Mouse (Mus musculus): Measurements from ENCODE around the gene Dab2.
A peak's percentile ranks its signal among the peaks of the same experiment; 100 is the strongest.

Dab2 gene

DNA sequence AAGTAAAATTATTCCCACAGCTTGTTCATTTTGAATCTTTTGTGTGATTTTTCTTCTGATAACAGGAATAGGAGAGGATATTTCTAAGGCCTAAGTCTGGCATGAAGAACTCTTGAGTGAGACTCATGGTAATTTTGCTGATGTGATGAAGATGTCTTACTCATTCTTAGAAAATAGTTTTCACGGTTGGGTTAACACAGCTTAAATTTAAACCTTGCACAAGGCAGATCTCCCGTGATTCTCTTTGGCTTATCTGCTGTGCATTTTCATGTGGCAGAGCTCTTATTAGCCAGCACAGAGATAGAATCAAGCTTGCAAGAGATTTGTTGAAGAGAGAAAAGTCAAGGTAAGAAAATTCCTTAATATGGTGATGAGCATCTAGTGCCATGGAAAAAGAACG lies at the start of gene Dab2:
Dab2 (plus strand) TSS at position 235 of the 400 bp plus-strand sequence.
- no peak for DNase-seq

GRCm38 (mm10) chr15:6253471-6253870 lies 46.1 kb upstream of the Dab2 start:
- DNase-seq, result no peak

- no peak for DNase-seq
These were observed 45.2 kb upstream of the Dab2 start for GRCm38 (mm10) chr15:6254383-6254782.

DNA sequence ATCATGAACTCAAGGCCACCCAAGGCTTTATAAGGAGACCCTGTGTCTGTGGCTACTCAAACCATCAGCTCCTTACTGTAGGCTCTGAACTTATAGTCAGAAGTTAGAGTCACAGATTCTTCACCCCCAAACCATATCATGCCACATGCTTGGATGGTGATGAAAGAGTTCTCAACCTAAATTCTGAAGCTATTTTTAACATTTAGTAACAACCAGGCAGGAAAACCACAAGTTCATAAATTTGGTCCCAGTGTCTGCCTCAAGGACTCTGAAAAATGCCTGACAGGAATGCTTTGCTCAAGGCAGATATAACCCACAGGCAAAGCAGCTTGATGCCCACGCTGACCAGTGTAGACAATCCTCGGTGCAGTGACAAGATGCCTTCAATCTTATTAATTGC lies 42.5 kb upstream of the Dab2 start:
- DNase-seq, result no peak

DNA sequence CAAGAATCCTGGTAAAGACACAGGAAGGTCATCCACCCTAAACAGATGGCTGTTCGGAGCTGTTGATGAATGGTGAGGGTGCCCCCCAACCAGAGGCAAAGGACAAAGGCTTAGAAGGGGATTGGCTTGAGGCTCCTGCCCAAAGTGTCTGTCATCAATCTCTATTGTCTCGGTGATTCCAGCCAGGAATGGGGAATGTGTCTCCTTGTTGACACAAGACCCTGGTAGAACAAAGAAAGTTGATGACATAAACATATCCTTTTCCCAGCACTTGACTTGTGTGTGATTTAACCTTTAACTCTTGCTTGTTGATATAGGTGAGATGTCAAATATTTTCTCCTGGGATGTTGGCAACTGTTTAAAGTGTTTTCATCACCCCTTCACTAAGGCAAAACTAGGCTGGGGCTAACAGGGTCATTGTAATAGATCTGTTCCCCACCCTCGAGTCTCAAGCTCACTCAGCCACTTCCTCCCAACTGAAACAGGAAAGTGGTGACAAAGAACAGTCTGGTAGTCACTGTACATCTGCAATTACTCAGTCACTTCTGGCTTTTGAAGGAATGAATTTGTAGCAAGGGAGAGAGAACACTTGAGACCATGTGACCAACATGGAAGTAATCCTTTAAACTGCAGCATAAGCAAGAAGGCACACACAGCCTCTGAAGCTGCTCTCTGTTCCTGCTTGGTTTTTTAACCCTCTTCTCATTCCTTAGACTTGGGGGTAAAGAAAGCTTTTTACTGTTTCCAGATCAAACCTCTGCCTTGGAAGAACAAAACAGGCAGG lies 39.4 kb upstream of the Dab2 start:
- DNase-seq, result no peak

- no peak for DNase-seq
These were observed 38.7 kb upstream of the Dab2 start for GRCm38 (mm10) chr15:6260741-6261430.

GRCm38 (mm10) chr15:6267147-6267758 lies 32.3 kb upstream of the Dab2 start:
- DNase-seq, result no peak

GRCm38 (mm10) chr15:6278606-6279468 lies 20.8 kb upstream of the Dab2 start:
- peak; percentile 24 to 52 for DNase-seq

DNA sequence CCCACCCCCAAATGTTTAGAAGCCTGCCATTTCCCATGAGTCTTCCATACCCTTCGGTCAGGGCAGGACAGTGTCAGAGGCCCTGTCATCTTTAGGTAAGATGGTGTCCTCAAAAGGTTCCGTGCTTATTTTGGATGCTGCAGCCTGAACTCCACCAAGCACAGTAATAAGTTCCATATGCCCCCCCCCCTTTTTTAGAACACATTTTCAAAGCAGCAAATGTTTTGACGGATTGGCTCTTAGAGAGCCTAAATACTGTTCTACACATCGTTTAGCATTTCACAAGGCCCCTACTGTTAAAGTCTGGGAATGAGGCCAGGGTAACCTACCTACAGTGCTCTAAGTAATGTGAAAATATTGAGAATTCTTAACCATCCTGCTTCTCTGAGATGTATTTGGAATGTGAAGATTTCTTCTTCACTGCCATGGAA lies 19.6 kb upstream of the Dab2 start:
- peak; percentile 32 to 43 for DNase-seq

DNA sequence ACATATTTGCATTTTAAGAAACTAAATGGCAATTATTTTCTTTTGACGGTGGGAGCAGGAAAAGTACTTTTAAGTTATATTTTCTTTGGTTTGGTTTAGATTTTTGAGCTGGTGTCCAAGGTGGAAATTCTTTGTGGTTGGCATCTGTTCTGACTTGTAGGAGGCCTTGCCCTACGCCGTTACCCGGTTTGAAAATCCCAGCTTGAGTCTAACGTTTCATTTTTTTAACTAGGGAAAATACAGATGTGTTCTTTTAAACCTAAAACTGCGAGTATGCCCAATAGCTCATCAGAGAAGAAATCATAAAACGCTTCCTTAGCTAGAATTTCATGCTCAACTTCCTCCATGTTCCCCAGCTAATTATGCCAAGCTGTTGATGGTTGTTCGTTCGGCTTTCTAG lies 16.3 kb upstream of the Dab2 start:
- no peak for DNase-seq

- DNase-seq, result no peak
These were observed 3.5 kb upstream of the Dab2 start for GRCm38 (mm10) chr15:6296071-6296470.

DNA sequence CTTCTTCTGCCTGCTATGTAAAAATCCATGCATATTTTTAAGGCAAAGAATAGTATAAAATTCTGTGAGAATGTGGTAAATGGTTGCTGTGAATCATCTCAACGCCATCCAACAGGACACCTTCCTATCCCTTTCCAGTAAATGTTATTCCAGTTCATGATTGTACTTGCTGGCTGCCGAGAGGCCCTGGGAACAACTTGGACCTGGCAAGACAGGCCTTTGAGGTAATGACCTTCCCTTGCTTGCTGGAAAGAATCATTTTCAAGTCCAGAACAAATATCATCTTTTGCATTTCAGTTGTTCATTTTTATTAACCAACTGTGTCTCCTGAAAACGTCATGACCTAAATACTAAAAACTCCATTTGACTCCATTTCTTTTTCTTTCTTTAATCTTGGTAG lies 862 bp upstream of the Dab2 start:
- DNase-seq, result no peak

DNA sequence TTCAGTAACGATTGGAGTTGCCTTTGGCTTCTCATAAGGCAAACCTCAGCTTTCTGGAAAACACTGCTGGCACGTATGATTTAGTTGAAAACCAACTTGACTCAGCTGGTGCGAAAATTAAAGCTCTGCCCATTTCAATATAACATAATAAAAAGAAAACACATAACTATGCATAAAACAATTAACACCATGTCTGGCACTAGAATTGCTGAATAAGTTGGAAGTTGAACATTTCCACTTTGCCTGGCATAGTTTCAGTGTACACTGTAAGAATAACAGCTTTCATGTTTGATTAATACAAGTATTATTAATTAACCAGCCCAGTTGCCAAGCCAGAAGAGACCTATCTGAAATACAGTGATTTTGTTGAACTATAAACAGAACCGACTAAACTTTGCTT lies 2.6 kb downstream of the Dab2 start:
- no peak for DNase-seq

- DNase-seq, result no peak
These were observed 4.2 kb downstream of the Dab2 start for GRCm38 (mm10) chr15:6303822-6304221.

DNA sequence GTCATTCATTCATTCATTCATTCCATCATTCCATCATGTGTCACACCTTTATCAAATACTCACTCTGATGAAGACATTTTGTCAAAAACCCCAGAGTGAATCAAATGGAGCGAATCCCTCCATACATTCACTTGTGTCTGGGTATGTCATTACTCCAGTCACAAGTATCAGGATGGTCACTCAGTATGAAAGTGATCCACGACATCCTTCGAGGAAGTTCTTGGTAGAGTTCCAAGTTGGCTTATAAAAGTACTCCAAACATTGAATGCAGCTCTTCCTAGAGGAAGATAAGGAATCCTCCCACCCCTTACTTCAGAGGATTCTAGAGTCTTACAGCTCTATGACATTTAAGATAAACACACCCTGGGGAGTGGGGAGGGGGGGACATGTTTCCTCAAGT lies 10.0 kb downstream of the Dab2 start:
- no peak for DNase-seq

DNA sequence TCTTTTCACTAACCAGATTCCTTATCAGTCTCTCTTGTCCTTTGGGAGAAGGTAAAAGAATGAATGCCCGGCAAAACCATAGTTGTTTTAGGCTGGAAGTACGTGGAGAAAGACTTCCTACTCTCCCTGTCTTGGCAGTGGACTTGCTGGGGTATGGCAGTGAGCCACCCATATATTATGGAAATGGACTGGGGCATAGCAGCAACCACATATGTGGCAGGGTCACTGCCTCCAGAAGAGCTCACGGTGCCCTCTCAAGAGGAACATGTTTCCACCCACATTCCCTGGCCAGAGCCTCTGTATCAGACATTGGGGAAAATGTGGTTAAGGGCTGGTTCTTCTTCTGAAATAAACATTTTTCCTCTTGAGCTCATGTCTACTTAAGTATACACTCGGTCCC lies 10.8 kb downstream of the Dab2 start:
- peak in 1 of 2 experiments; percentile 5 for DNase-seq

DNA sequence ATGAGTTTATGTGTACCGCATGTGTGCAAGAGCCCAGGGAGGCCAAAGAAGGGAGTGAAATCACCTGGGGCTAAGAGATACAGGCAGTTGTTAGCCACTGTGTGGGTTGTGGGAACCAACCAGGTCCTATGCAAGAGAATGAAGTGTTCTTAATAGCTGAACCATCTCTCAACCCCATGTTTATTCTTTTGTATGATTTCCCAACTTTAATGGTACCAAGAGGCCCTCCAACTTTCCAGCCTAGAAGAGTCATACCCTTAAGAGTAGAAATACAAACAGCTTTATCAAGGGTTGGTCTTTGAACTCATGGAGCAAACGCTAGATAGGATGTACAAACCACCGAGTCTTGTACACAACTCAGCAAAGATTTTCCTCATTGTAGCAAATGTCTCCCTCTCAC lies 12.8 kb downstream of the Dab2 start:
- no peak for DNase-seq

DNA sequence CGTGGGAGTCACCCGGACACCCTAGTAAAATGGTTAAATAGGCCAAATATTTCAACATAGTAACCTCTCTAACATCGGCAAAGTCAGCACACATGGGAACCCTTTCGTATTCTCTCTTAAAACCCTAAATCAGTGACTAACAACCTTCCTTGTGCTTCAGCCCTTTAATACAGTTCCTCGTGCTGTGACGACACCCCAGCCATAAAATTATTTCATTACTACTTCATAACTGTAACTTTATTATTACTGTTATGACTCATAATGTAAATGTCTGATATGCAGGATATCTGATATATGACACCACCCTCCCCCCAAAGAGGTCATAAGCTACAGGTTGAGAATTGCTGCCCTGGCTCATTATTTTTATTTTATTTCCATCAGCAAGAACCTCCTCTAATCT lies 19.8 kb downstream of the Dab2 start:
- no peak for DNase-seq

- no peak for DNase-seq
These were observed 20.9 kb downstream of the Dab2 start for GRCm38 (mm10) chr15:6320501-6320900.

GRCm38 (mm10) chr15:6321263-6321662 lies 21.7 kb downstream of the Dab2 start:
- no peak for DNase-seq

- no peak for DNase-seq
These were observed 22.7 kb downstream of the Dab2 start for GRCm38 (mm10) chr15:6322311-6322710.

- DNase-seq, result no peak
These were observed 24.0 kb downstream of the Dab2 start for GRCm38 (mm10) chr15:6323577-6323976.

- no peak for DNase-seq
These were observed 25.9 kb downstream of the Dab2 start for GRCm38 (mm10) chr15:6325443-6325842.

Data from cerebellum, postnatal 10 days (tissue).